Mouse (Mus musculus) CH12.LX (cell line): Measurements from ENCODE around the gene Vdac1. TPM values are rescaled to one million over a fixed set of nuclear protein-coding genes. Genes with fewer than 3 reads are reported as not detected.
"Not testable (repeated sequence)": the region's sequence is repeated elsewhere in the genome, so short reads cannot be mapped to it uniquely, and the experiment has no call there.

Experiments used
- DNase-seq: peaks from one replicate; pipeline ENCODE4 v3.0.0-alpha.2; 2013; ENCODE audit errors: extremely low read depth
- H3K27ac ChIP-seq: 2 replicates; pipeline ENCODE4 v1.5.1; 2012; ENCODE audit warnings: low read depth, mild to moderate bottlenecking, control low read depth, moderate library complexity; ENCODE audit not compliant: insufficient read depth
- H3K27me3 ChIP-seq: replicated peaks from 2 replicates; pipeline ENCODE3; 2012; ENCODE audit warnings: inconsistent platforms
- H3K36me3 ChIP-seq, 2 experiments: replicated peaks in 1 of 2; 2 replicates each; pipeline versions ENCODE3 to v1.6.1; 2012; ENCODE audit warnings: inconsistent platforms in 1 of 2, low read length in 1 of 2, mild to moderate bottlenecking in 1 of 2, mixed read lengths in 1 of 2, moderate library complexity in 1 of 2; ENCODE audit not compliant: control insufficient read depth in 1 of 2, insufficient read depth in 1 of 2
- H3K4me1 ChIP-seq, 2 experiments: 2 replicates each; pipeline ENCODE4 v1.6.1; 2012; ENCODE audit warnings: inconsistent platforms in 1 of 2, moderate library complexity in 1 of 2; ENCODE audit not compliant: insufficient read depth in 2 of 2, control insufficient read depth in 1 of 2
- H3K4me2 ChIP-seq: 2 replicates; pipeline ENCODE4 v1.6.1; 2012; ENCODE audit warnings: low read depth, mild to moderate bottlenecking, control low read depth; ENCODE audit not compliant: poor library complexity, insufficient read depth, severe bottlenecking
- H3K4me3 ChIP-seq, 3 experiments: fragments of 150-350 bp in 1 of 3; sonication (generic) in 1 of 3; replicated peaks in 1 of 3; 2 replicates each; pipeline versions ENCODE3 to v1.5.1; 2011 to 2012; ENCODE audit warnings: low read depth in 2 of 3, low read length in 2 of 3, mild to moderate bottlenecking in 2 of 3, moderate library complexity in 2 of 3, control low read depth in 1 of 3, improper control_type of control experiment in 1 of 3, inconsistent platforms in 1 of 3, mixed read lengths in 1 of 3; ENCODE audit not compliant: poor library complexity in 1 of 3
- H3K79me2 ChIP-seq: replicated peaks from 2 replicates; pipeline ENCODE4 v1.6.1; 2012; ENCODE audit warnings: mild to moderate bottlenecking, moderate library complexity; ENCODE audit not compliant: control insufficient read depth, poor library complexity, insufficient read depth, severe bottlenecking; ENCODE audit errors: extremely low read depth
- H3K9ac ChIP-seq: 2 replicates; pipeline ENCODE4 v1.6.1; 2012; ENCODE audit warnings: low read depth, mild to moderate bottlenecking, control low read depth, moderate library complexity; ENCODE audit not compliant: insufficient read depth
- H3K9me3 ChIP-seq: replicated peaks from 2 replicates; pipeline ENCODE3; 2012; ENCODE audit warnings: low read length, inconsistent platforms, mixed read lengths
- CTCF ChIP-seq, 2 experiments: IDR thresholded peaks in 1 of 2; conservative IDR thresholded peaks in 1 of 2; 2 replicates each; pipeline ENCODE4 v1.5.1; 2011 to 2012; ENCODE audit warnings: low read depth in 2 of 2, low read length in 2 of 2, improper control_type of control experiment in 1 of 2, inconsistent platforms in 1 of 2, mild to moderate bottlenecking in 1 of 2, moderate library complexity in 1 of 2
- HCFC1 ChIP-seq: IDR thresholded peaks from 2 replicates; pipeline ENCODE4 v1.6.1; 2012; ENCODE audit warnings: low read depth, mild to moderate bottlenecking, inconsistent platforms, low read length, improper control_type of control experiment
- IRF4 ChIP-seq: IDR thresholded peaks from 2 replicates; pipeline ENCODE4 v1.6.1; 2014; ENCODE audit warnings: low read depth, mild to moderate bottlenecking, inconsistent platforms, low read length, improper control_type of control experiment
- JUN ChIP-seq: IDR thresholded peaks from 2 replicates; pipeline ENCODE4 v1.6.1; 2011; ENCODE audit warnings: low read depth, mild to moderate bottlenecking, low read length, improper control_type of control experiment, moderate library complexity; ENCODE audit not compliant: insufficient read depth
- MAX ChIP-seq: IDR thresholded peaks from 2 replicates; pipeline ENCODE4 v1.6.1; 2011; ENCODE audit warnings: low read length, improper control_type of control experiment
- SIN3A ChIP-seq: IDR thresholded peaks from 2 replicates; pipeline ENCODE4 v1.6.1; 2012; ENCODE audit warnings: low read length, improper control_type of control experiment, inconsistent platforms
- UBTF ChIP-seq: IDR thresholded peaks from 2 replicates; pipeline ENCODE4 v1.6.1; 2012; ENCODE audit warnings: low read depth, mild to moderate bottlenecking, inconsistent platforms, low read length, improper control_type of control experiment, moderate library complexity
- dilution Hi-C: fragments of 300-500 bp; cut with MboI; formaldehyde crosslinking; loops from 2 replicates; pipeline ENCODE4 v1.14.3; 2020; ENCODE audit warnings: low sequenced_read_pairs; ENCODE audit not compliant: extremely low pct_unique_long_range_greater_than_20kb, extremely low pct_ligation_motif_present
- in situ Hi-C: fragments of 300-500 bp; cut with MboI; formaldehyde crosslinking; loops from 3 replicates; pipeline ENCODE4 v1.14.3; 2019; ENCODE audit warnings: low sequenced_read_pairs, low pct_ligation_motif_present, low pct_unique_long_range_greater_than_20kb, mixed read lengths
- polyA plus RNA-seq: library from polyadenylated mRNA; unstranded; fragments of >175 nt; gene quantifications from 2 replicates; pipeline ENCODE4 v1.2.1, GENCODE M21; 2012; ENCODE audit warnings: low read depth; ENCODE audit not compliant: insufficient read length
- total RNA-seq, 2 experiments: library from RNA; depleted of rRNA; stranded (reverse); fragments of 300-350 nt in 1 of 2; fragments of >200 nt in 1 of 2; gene quantifications; 2 replicates each; pipeline ENCODE4 v1.2.3; 2012 to 2014

The Vdac1 gene
- total and polyA plus RNA-seq, 3 experiments = 204 to 315 (median 289) TPM

GRCm38 (mm10) chr11:52355601-52356000 is 5.1 kb upstream of the Vdac1 start:
- no peak overlapping the region for H3K27ac ChIP-seq
- in situ Hi-C loops = no loop called here
- H3K9ac ChIP-seq = no peak overlapping the region
- no peak for DNase-seq
- H3K27me3 ChIP-seq = no peaks in the 10 kb centered on the region
- TF ChIP-seq CTCF (conservative IDR thresholded peaks at IDR 0.05 in 1 of 2, IDR thresholded peaks at IDR 0.05 in 1 of 2; ENCODE audit: low read depth in 2 of 2, low read length in 2 of 2) = peak in 1 of 2 experiments; percentile 32; a peak in 2 of 4 replicates
- no peak for TF ChIP-seq IRF4
- H3K36me3 ChIP-seq = no peaks in the 10 kb centered on the region
- H3K9me3 ChIP-seq = peaks cover 6% of the 10 kb centered on the region
- dilution Hi-C loops = no loop called here
- H3K4me1 ChIP-seq = peaks cover 6 to 16% of the 10 kb centered on the region in 2 experiments; a peak in 3 of 4 replicates
- no peak overlapping the region for H3K4me3 ChIP-seq
- H3K4me2 ChIP-seq = no peak overlapping the region
- H3K79me2 ChIP-seq = no peaks in the 10 kb centered on the region

GRCm38 (mm10) chr11:52357091-52357490 is 3.6 kb upstream of the Vdac1 start:
- H3K27me3 ChIP-seq, H3K27ac ChIP-seq, in situ Hi-C loops, DNase-seq, H3K4me2 ChIP-seq, H3K79me2 ChIP-seq, H3K36me3 ChIP-seq, H3K9me3 ChIP-seq, dilution Hi-C loops, H3K9ac ChIP-seq, H3K4me3 ChIP-seq, H3K4me1 ChIP-seq: not testable (repeated sequence)

GRCm38 (mm10) chr11:52358520-52358919 is 2.1 kb upstream of the Vdac1 start:
- peaks cover 9 to 21% of the 10 kb centered on the region in 2 experiments for H3K4me1 ChIP-seq
- dilution Hi-C loops = no loop called here
- H3K79me2 ChIP-seq = peaks cover 20% of the 10 kb centered on the region
- H3K4me2 ChIP-seq = no peak overlapping the region
- H3K9me3 ChIP-seq = peaks cover 6% of the 10 kb centered on the region
- H3K9ac ChIP-seq = no peak overlapping the region
- in situ Hi-C loops = no loop called here
- H3K27me3 ChIP-seq = no peaks in the 10 kb centered on the region
- H3K36me3 ChIP-seq = peaks cover 2 to 5% of the 10 kb centered on the region in 2 experiments
- TF ChIP-seq SIN3A (no peak), JUN (no peak), UBTF (no peak), HCFC1 (no peak), MAX (no peak)
- no peak for DNase-seq
- H3K27ac ChIP-seq = no peak overlapping the region
- no peak overlapping the region for H3K4me3 ChIP-seq
